Mouse (Mus musculus) ES-E14 (cell line): Measurements from ENCODE around the gene Musk. TPM values are rescaled to one million over a fixed set of nuclear protein-coding genes. Genes with fewer than 3 reads are reported as not detected.

Source experiments
- DNase-seq: peaks from one replicate; pipeline ENCODE4 v3.0.0-alpha.2; 2013; ENCODE audit warnings: low read depth, low spot score
- H3K27ac ChIP-seq: 2 replicates; pipeline ENCODE4 v1.5.1; 2012; ENCODE audit warnings: low read depth, mild to moderate bottlenecking, low read length, moderate library complexity, mixed read lengths; ENCODE audit not compliant: poor library complexity, insufficient read depth, severe bottlenecking
- H3K36me3 ChIP-seq: 2 replicates; pipeline ENCODE4 v1.6.1; 2012; ENCODE audit warnings: mild to moderate bottlenecking, low read length, moderate library complexity, mixed read lengths; ENCODE audit not compliant: control insufficient read depth, poor library complexity, insufficient read depth, severe bottlenecking
- H3K4me1 ChIP-seq, 2 experiments: fragments of 150-350 bp in 1 of 2; sonication (generic) in 1 of 2; 2 replicates each; pipeline ENCODE4 v1.6.1; 2012; ENCODE audit warnings: low read length in 2 of 2, mild to moderate bottlenecking in 1 of 2, mixed read lengths in 1 of 2; ENCODE audit not compliant: control insufficient read depth in 2 of 2, insufficient read depth in 2 of 2, poor library complexity in 1 of 2
- H3K4me3 ChIP-seq, 2 experiments: fragments of 150-350 bp in 1 of 2; sonication (generic) in 1 of 2; 2 replicates each; pipeline ENCODE4 v1.5.1; 2012; ENCODE audit warnings: low read length in 2 of 2, low read depth in 1 of 2, mild to moderate bottlenecking in 1 of 2, mixed read lengths in 1 of 2; ENCODE audit not compliant: insufficient read depth in 1 of 2, poor library complexity in 1 of 2, severe bottlenecking in 1 of 2
- H3K9ac ChIP-seq: 2 replicates; pipeline ENCODE4 v1.6.1; 2012; ENCODE audit warnings: low read depth, mild to moderate bottlenecking, low read length, mixed read lengths; ENCODE audit not compliant: poor library complexity, insufficient read depth, severe bottlenecking
- H3K9me3 ChIP-seq: fragments of 150-350 bp; sonication (generic); 2 replicates; pipeline ENCODE4 v1.6.1; 2012; ENCODE audit warnings: low read depth, mild to moderate bottlenecking, low read length; ENCODE audit not compliant: control insufficient read depth, insufficient read depth
- CHD2 ChIP-seq: IDR thresholded peaks from 2 replicates; pipeline ENCODE4 v1.6.1; 2014; ENCODE audit warnings: mild to moderate bottlenecking, low read depth, low read length, inconsistent platforms
- HCFC1 ChIP-seq: IDR thresholded peaks from 2 replicates; pipeline ENCODE4 v1.6.1; 2012; ENCODE audit warnings: low read length, inconsistent platforms, borderline replicate concordance; ENCODE audit not compliant: insufficient read depth
- MAFK ChIP-seq: IDR thresholded peaks from 2 replicates; pipeline ENCODE4 v1.6.1; 2014; ENCODE audit warnings: mild to moderate bottlenecking, low read depth, low read length, inconsistent platforms; ENCODE audit not compliant: insufficient read depth
- ZC3H11A ChIP-seq: IDR thresholded peaks from 2 replicates; pipeline ENCODE4 v1.6.1; 2012; ENCODE audit warnings: low read depth, mild to moderate bottlenecking, inconsistent platforms, low read length, borderline replicate concordance
- ZNF384 ChIP-seq: IDR thresholded peaks from 2 replicates; pipeline ENCODE4 v1.6.1; 2012; ENCODE audit warnings: low read depth, low read length, inconsistent platforms
- in situ Hi-C, 2 experiments: fragments of 600-800 bp; cut with MboI; formaldehyde crosslinking; loops; one replicate each; pipeline ENCODE4 v1.15.1; 2025; ENCODE audit warnings: low sequenced_read_pairs in 2 of 2, inconsistent platforms in 1 of 2; ENCODE audit not compliant: unreplicated experiment in 2 of 2
- total RNA-seq: library from RNA; depleted of rRNA; stranded (reverse); fragments of 300-350 nt; gene quantifications from 2 replicates; pipeline ENCODE4 v1.2.3, GENCODE M21; 2012

Musk gene
- total RNA-seq, 1 experiment = not detected

- Histone ChIP-seq H3K27ac (no peak overlapping the region), H3K9ac (no peak overlapping the region), H3K36me3 (no peaks in the 10 kb centered on the region), H3K9me3 (no peaks in the 10 kb centered on the region), H3K4me1 (no peaks in the 10 kb centered on the region), H3K4me3 (no peak overlapping the region)
- in situ Hi-C loops = no loop called here
- TF ChIP-seq HCFC1 (no peak), MAFK (no peak), ZNF384 (no peak), ZC3H11A (no peak), CHD2 (no peak)
- DNase-seq = no peak
These were observed 18.8 kb downstream of the Musk start for GRCm38 (mm10) chr4:58304564-58304963.

GRCm38 (mm10) chr4:58307421-58307820, 21.7 kb downstream of the Musk start:
- H3K4me3 ChIP-seq = no peak overlapping the region
- no peaks in the 10 kb centered on the region for H3K36me3 ChIP-seq
- DNase-seq = no peak
- in situ Hi-C loops = no loop called here
- TF ChIP-seq ZNF384 (no peak), HCFC1 (no peak), CHD2 (no peak), ZC3H11A (no peak), MAFK (no peak)
- no peak overlapping the region for H3K9ac ChIP-seq
- H3K9me3 ChIP-seq = no peaks in the 10 kb centered on the region
- H3K4me1 ChIP-seq = no peaks in the 10 kb centered on the region
- H3K27ac ChIP-seq = no peak overlapping the region

GRCm38 (mm10) chr4:58313344-58313743, 27.6 kb downstream of the Musk start:
- H3K27ac ChIP-seq = no peak overlapping the region
- no peaks in the 10 kb centered on the region for H3K4me1 ChIP-seq
- H3K36me3 ChIP-seq = no peaks in the 10 kb centered on the region
- H3K9me3 ChIP-seq = no peaks in the 10 kb centered on the region
- TF ChIP-seq MAFK = no peak
- H3K9ac ChIP-seq = no peak overlapping the region
- DNase-seq = no peak
- H3K4me3 ChIP-seq = no peak overlapping the region
- in situ Hi-C loops = no loop called here

- Histone ChIP-seq H3K4me1 (no peaks in the 10 kb centered on the region), H3K9ac (no peak overlapping the region), H3K4me3 (no peak overlapping the region), H3K36me3 (no peaks in the 10 kb centered on the region), H3K27ac (no peak overlapping the region), H3K9me3 (no peaks in the 10 kb centered on the region)
- TF ChIP-seq CHD2 (no peak), MAFK (no peak), ZC3H11A (no peak), ZNF384 (no peak), HCFC1 (no peak)
- in situ Hi-C loops = no loop called here
- DNase-seq = no peak
These were observed 29.3 kb downstream of the Musk start for GRCm38 (mm10) chr4:58314942-58315508.

- Histone ChIP-seq H3K4me1 (no peaks in the 10 kb centered on the region), H3K9me3 (no peaks in the 10 kb centered on the region), H3K27ac (no peak overlapping the region), H3K9ac (no peak overlapping the region), H3K36me3 (no peaks in the 10 kb centered on the region), H3K4me3 (no peak overlapping the region)
- in situ Hi-C loops = no loop called here
- no peak for DNase-seq
- TF ChIP-seq ZC3H11A (no peak), HCFC1 (no peak), CHD2 (no peak), ZNF384 (no peak), MAFK (no peak)
These were observed 31.8 kb downstream of the Musk start for GRCm38 (mm10) chr4:58317536-58317935.
